Mouse (Mus musculus) brain, embryonic 14.5 days (tissue): ENCODE measurements at regions not wholly inside any gene's neighbourhood (a gene's known extent, or its start where the extent isn't known, plus 50 kb on each side); places are given as distances from the start of the nearest gene placed in this dataset.
A peak's percentile ranks its signal among the peaks of the same experiment; 100 is the strongest.

Experiments used
- DNase-seq: peaks from one replicate; pipeline ENCODE4 v3.0.0-alpha.2; 2011; ENCODE audit warnings: low read depth
- CTCF ChIP-seq: fragments of 200-500 bp; IDR thresholded peaks from 2 replicates; pipeline ENCODE4 v1.5.1; 2012; ENCODE audit warnings: inconsistent platforms, mild to moderate bottlenecking, moderate library complexity, borderline replicate concordance; ENCODE audit not compliant: insufficient read depth, insufficient read length; ENCODE audit errors: extremely low read depth
- POLR2A ChIP-seq: fragments of 200-500 bp; IDR thresholded peaks from 2 replicates; pipeline ENCODE4 v1.6.1; 2012; ENCODE audit warnings: mild to moderate bottlenecking, inconsistent platforms, borderline replicate concordance; ENCODE audit not compliant: poor library complexity, insufficient read depth, insufficient read length, severe bottlenecking; ENCODE audit errors: extremely low read depth

DNA sequence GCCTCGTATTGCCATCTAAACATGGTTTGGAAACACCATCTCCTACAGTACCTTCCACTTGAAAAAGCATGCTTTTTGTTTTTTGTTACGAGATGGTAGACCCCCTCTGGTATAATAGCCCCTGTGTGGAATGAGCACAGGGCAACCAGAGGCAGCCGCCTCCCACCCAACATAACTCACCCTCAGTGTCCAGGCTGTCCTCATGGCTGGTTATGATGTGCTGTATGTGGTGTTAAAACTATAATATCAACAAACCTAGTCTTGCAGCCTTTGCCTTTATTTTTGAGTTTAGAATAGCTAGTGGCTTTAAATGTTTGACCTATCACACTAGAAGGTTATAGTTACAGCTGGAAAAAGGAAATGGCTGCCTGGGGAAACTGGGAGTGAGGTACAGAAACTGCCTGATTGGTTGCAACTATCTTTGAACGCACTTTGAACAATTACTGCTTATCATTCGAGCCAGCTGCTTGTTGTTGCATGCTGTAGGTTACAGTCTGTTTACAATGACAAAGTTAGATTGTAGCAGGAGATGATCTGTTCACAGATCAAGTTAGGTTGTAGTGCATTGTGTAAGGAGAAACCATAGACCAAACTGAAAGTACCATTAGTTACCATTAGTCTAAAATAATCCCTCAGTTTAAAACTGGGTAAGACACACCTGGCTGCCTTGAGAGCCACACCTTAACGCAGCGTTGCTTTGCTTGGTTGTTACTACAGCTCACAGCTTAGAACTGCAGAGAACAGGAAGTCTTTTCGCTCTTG lies 414.8 kb downstream of the Klf5 start:
- no peak for TF ChIP-seq POLR2A
- no peak for TF ChIP-seq CTCF
- no peak for DNase-seq

DNA sequence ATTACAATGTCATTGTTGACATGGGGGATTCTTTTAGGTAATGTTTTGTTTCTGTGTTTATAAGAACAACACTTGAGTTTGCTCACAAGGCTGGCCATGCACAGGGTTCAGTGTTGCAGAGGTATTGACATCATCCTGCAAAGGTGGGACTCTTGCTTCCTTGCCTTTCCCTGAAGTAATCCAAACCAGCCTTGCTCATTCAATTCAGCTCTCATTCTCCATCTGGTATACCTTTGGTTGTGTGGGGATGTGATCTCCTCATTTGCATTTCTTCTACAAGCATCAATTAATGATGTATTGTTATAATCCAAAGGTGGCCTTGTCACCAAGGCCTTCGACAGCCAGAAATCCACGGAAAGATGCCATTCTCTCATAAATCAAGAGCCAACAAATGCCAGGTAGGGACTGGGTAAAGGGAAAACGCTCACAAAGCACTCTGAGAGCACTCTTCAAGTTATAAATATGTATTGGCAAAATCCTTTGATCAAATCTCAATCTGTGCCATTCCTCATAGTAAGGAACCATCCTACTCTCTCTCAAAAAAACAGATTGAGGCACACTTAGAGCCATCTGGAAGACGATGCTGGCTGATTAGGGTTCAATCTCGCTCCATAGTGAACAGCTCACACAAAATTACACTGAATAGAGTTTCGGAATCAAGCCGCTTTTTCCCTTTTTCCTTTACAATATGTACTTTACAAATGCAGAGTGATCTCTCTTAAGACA lies 435.1 kb downstream of the Klf5 start:
- peak; percentile 76 for DNase-seq

DNA sequence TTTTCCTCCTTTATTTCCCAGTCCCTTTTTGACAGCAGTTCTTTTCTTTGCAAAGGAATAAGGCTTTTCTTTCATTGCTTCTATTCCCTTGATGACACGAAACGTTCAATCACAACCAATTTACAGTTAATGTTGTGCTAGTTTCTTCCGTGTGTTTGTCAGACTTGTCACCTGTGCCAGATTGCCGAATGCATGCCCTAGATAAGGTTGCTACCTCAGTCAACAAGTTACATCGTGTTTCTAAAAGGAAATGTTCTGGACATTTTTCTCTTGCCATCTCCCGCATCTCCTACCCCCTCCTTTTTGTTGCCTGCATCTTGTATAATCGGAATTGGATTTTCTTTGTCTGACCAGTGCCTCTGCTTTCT lies 435.7 kb downstream of the Klf5 start:
- DNase-seq = peak; percentile 58
- TF ChIP-seq CTCF (no peak), POLR2A (no peak)

More for the DNA sequence above, 435.1 kb downstream of the Klf5 start:
- no peak for TF ChIP-seq POLR2A
- no peak for TF ChIP-seq CTCF

DNA sequence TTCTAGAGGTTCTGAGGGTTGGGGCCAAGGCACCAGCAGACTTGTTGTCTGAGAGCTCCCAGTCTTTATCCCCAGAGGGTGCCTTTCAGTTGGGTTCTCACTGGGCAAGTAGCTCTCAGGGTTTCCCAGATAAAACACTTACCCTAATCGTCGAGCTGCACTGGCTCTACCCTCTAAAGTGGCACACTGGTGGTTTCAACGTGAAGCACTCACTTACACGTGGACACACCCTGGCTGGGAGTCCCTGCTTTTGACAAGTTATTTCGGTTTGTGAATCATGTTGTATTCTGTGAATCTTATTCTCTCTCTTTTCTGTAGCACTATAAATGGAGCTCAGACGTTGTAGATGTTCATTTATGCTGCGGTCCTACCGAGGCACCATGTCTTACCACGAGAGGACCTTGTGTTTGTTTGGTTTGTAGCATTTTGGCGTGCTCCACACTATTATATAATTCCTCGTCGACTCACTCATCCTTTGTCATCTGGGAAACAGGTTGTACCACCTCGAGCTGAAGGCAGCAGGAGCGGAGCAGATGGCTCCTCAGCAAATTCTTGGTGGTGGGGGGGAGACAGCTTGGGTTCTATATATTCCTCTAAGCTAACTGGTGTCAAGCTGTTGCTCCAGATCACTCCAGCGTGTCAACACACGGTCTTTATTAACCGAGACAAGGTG lies 445.3 kb downstream of the Klf5 start:
- no peak for DNase-seq
- TF ChIP-seq POLR2A (no peak), CTCF (no peak)

DNA sequence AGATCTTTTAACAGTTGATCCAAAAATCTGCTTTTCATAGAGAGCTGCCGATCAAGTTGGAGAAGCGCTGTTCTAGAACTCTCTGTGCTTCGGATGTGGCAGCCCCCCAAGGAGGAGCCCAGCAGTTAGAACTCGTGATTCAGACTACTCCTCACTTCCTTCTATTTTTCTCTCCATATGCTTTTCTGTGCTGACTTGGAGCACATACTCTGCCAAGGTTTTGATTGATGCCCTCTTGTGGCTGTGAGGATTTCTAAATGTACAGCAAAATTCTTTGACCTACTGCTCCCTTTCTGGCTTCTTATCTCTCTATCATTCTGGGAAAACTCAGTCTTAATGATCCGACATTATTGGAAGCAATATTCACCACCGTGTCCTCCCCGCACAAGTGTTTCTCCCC lies 446.7 kb downstream of the Klf5 start:
- DNase-seq = peak; percentile 42
- no peak for TF ChIP-seq CTCF
- no peak for TF ChIP-seq POLR2A

DNA sequence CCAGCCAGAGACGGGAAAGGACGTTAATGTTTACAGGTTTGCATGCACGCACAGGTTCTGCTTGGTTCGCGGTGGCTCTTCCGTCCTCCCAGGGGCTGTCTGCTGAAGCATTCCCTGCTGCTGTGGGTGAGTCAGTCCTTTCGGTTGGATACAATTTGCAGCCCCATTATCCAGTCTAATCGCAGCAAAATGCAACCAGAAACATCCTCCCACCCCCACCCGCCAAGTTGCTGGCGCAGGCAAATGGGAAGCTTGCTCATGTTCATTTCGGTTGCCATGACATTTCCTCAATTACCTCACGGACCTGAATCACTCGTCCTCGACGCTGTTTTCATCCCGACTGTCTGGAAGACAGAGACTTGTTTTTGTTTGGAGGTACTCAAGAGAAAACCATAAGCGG lies 449.7 kb downstream of the Klf5 start:
- peak; percentile 91 for DNase-seq
- TF ChIP-seq POLR2A (no peak), CTCF (no peak)

DNA sequence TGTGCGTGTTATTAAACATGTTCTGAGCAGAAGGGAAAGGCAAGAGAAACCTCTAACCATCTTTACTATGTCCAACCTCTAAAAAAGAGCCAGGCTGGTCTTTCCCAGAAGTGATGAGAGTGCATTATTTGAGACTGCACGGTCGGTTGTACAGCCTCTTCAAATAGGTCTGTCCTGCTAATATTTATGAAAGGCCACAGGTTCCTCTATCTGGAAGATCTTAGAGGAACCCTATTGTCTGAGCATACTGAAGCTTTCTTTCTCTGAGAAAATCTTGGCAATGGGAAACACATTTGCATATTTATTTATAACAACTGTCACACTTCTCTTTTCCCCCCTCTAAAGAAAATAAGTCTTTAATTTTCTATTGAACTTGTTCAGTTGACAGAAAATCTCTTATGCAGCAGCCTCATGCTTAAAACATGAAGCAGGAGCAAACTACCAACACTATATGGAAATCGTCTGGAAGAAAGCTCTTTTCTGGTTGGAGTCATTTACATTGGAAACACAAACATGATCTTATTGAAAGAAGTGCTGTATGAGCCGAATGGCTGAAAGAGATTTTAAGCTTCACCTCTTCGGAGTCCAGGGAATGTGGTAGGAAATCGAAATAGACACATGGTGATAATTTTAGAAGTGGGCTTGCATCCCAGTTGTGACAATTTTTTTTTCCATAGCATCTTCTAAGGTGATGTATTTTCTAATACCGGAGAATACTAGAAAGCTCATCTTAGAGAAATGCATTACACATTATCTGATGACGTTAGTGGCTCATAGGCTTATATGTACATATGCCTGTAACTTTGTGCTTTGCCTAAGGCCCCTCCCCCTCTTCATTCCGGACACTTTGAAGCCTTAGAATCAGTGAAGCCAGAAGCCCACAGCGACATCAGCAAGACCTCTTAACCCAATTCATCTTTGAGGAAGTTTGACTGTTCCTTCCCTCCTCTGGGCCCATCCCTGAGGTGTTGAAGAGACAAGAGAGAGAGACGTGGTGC lies 451.1 kb downstream of the Klf5 start:
- TF ChIP-seq CTCF = no peak
- no peak for TF ChIP-seq POLR2A
- peak; percentile 91 for DNase-seq

DNA sequence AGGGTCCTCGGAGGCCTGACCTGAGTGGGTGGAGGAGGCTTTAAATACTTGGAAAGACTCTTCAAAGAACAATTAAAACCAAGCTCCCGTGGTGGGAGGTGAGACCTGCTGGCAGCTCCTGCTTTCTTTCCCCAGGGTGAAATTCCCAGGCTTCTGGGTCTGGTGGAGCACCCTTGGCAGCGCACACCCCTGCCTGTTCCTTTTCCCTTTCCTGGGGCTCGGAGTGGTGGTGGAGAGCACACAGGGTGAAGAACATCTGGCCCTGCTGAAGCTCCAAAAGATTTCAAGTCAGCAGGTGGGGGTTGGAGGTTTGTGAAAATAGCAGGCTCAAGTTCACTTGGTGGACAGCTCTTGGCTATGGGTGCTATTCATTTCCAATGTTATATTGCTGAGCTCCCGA lies 459.6 kb downstream of the Klf5 start:
- TF ChIP-seq CTCF = no peak
- TF ChIP-seq POLR2A = no peak
- DNase-seq = no peak

DNA sequence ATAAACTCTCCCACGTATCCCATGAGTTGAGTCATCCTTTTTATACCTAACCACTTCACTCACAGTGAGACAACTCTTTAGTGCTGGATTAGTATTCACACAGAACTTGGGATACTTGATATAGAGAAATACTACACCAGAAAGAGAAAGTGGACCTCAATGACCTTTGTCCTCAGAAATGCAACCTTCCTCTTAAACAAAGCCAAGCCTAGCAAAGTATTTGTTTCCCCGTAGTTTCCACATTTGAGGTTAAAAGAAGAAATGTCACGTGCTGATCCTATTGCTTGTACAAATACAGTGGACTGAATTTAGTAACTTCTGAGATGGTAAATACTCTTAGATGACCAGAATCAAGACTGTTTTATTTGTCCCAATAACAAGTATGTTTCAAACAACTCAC lies 464.8 kb downstream of the Klf5 start:
- TF ChIP-seq POLR2A (no peak), CTCF (no peak)

DNA sequence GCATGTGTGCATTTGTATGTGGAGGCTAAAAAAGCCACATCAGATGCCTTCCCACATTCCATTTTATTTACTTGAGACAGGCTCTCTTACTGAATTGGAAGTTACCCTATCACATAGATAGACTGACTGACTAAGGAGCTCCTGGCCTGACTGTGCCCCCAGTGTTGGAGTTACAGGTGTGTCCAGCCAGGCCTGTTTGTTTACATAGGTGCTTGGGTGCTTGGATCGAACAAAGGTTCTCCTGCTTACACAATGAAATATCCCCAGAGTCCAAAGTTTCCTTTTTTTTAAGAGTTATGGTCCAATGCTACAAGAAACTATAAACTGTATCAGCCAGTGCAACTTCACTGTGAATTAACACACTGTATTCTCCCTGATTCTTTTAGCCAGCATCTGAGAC lies 472.5 kb downstream of the Klf5 start:
- TF ChIP-seq POLR2A = no peak
- DNase-seq = no peak

More for the DNA sequence above, 464.8 kb downstream of the Klf5 start:
- DNase-seq = no peak
